Mouse (Mus musculus) lung, adult 2 months (tissue): ENCODE results near the gene Nkpd1. TPM values are rescaled to one million over a fixed set of nuclear protein-coding genes. Genes with fewer than 3 reads are reported as not detected.

Source experiments
- DNase-seq: peaks from one replicate; pipeline ENCODE4 v3.0.0; 2022
- H3K4me1 ChIP-seq: fragments of 200-500 bp; 2 replicates; pipeline ENCODE4 v1.6.1; 2011; ENCODE audit warnings: low read length; ENCODE audit not compliant: control insufficient read depth, insufficient read depth
- H3K4me3 ChIP-seq: fragments of 200-500 bp; replicated peaks from 2 replicates; pipeline ENCODE3; 2011; ENCODE audit warnings: low read depth, mild to moderate bottlenecking, control low read depth, low read length; ENCODE audit errors: extremely low read depth
- CTCF ChIP-seq: fragments of 200-500 bp; IDR thresholded peaks from 2 replicates; pipeline ENCODE4 v1.5.1; 2011; ENCODE audit warnings: mild to moderate bottlenecking, low read length, control low read depth; ENCODE audit not compliant: insufficient read depth
- POLR2A ChIP-seq: fragments of 200-500 bp; IDR thresholded peaks from 2 replicates; pipeline ENCODE4 v1.6.1; 2011; ENCODE audit warnings: low read depth, mild to moderate bottlenecking, control low read depth, low read length, borderline replicate concordance; ENCODE audit errors: extremely low read depth
- WGBS: fragments of 180-500 bp; shearing (Covaris S2); methylation state at CpG from one replicate; pipeline ENCODE4 v1.1.7; 2018; 5-methylcytosine and 5-hydroxymethylcytosine counted together
- polyA plus RNA-seq: library from polyadenylated mRNA; depleted of rRNA; stranded (reverse); fragments of >200 nt; gene quantifications from 2 replicates; pipeline ENCODE4 v1.2.3, GENCODE M21; 2012; rRNA removed

Nkpd1 gene
- polyA plus RNA-seq, 1 experiment = 17.3 TPM

DNA sequence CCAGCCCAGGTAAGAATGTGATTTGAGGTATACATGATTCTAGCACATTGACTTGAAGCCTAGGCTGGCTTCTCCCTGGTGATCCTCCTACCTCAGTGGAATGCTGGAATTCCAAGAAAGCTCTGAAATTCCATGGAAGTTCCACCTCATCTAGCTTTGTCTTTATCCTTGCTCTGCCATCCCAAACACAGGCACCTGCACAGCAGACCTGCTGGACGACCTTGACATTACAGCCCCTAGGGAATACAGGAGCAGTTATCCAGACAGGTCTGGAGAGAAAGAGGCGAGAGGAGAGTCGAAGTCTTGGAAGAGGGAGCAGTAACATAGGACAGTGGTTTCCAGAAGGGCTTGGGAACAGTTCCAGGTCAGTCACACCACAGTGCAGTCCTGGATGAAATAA is 52.0 kb downstream of the Nkpd1 start:
- DNase-seq = no peak
- Histone ChIP-seq H3K4me3 (no peak overlapping the region), H3K4me1 (peaks cover 8% of the 10 kb centered on the region; the same call in 1 of the 2 replicates)
- whole genome bisulfite sequencing = 82% methylated on average over 3 of the region's 3 CpGs
- TF ChIP-seq POLR2A (no peak), CTCF (no peak)

DNA sequence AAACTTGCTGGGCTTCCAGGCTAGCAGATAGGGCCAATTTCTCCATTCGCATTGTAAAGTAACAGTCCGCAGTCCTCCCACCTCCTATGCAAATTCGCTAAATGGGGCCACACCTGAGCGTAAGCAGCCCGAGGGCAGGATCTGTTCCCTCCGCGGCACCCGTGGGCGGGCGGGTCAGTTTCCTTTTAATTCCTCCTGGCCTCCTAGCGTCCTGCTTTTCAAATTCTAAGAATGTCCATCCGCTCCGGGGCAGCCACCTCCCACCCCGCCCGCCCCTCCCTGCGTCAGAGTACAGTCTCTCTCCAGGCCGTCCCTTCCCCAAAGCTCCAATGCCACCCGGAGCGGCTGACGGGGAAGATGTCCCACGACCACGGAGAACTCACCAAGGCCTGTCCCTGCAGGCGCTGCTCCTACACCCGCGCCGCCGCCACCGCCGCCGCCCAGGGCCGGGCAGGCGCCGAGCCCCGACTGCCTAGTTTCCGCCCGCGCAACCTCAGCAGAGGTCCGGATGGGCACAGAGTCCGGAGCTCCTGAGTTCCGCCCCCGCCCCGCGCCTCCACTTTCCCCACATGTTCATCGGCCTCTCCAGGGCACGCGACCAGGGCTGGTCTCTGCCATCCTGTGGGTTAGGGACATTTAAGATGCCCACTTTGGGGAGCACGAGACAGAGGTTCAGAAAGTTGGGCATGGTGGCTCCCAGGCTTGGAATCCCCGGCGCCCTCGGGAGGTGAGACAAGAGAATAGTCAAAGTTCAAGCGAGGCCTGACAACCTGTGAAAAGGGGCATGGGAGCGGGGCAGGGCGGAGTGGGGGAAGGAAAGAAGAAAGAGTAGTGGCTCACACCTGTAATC is 55.5 kb downstream of the Nkpd1 start:
- under 1% methylated on average over 52 of the region's 53 CpGs for WGBS

DNA sequence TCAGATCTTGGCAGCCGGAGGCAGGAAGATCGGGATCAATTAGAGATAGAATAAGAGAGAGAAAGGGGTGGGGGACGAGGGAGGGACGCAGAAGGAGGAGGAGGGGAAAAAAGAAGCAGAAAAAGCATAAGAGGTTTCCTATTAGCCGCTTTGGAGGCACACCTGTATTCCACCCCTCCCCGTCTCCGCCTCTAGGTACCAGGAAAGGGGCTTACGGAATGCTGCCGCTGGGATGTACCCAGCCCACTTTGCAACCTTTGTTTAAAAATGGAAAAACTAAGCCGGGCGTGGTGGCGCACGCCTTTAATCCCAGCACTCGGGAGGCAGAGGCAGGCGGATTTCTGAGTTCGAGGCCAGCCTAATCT is 56.1 kb downstream of the Nkpd1 start:
- WGBS = 15% methylated on average over 16 of the region's 16 CpGs
- peaks cover 12% of the 10 kb centered on the region for H3K4me1 ChIP-seq
- peak overlapping the region; percentile 79 for H3K4me3 ChIP-seq
- DNase-seq = no peak
- TF ChIP-seq POLR2A (no peak), CTCF (no peak)

More for the DNA sequence above, 55.5 kb downstream of the Nkpd1 start:
- Histone ChIP-seq H3K4me1 (peaks cover 12% of the 10 kb centered on the region), H3K4me3 (peak overlapping the region; percentile 79)
- TF ChIP-seq POLR2A (peak; percentile 82), CTCF (no peak)
- DNase-seq = peak; percentile 88

Other genes with a start within 250 kb of the Nkpd1 start
- gene Vasp, start 246.0 kb upstream of the Nkpd1 start, polyA plus RNA-seq = 194 TPM in 2 replicates
- 0.23 and 0.36 TPM in 2 replicates for gene Ppm1n, start 237.8 kb upstream of the Nkpd1 start, polyA plus RNA-seq
- gene Rtn2, start 235.2 kb upstream of the Nkpd1 start, polyA plus RNA-seq = 56.3 and 76.2 TPM in 2 replicates
- gene Fosb, start 207.8 kb upstream of the Nkpd1 start, polyA plus RNA-seq = 4.0 and 4.6 TPM in 2 replicates
- 38.7 and 46.6 TPM in 2 replicates for gene Ercc1, start 173.1 kb upstream of the Nkpd1 start, polyA plus RNA-seq
- 4.6 and 5.2 TPM in 2 replicates for gene Cd3eap, start 158.4 kb upstream of the Nkpd1 start, polyA plus RNA-seq
- gene Ppp1r13l, start 158.1 kb upstream of the Nkpd1 start, polyA plus RNA-seq = 10.0 and 17.8 TPM in 2 replicates
- 43.3 and 44.6 TPM in 2 replicates for gene Ercc2, start 135.8 kb upstream of the Nkpd1 start, polyA plus RNA-seq
- gene Klc3, start 113.7 kb upstream of the Nkpd1 start, polyA plus RNA-seq = 14.1 and 18.2 TPM in 2 replicates
- gene Ckm, start 113.1 kb upstream of the Nkpd1 start, polyA plus RNA-seq = 88.3 and 1,345 TPM in 2 replicates
- gene Mark4, start 59.0 kb upstream of the Nkpd1 start, polyA plus RNA-seq = 29.2 and 34.3 TPM in 2 replicates
- gene Exoc3l2, start 54.5 kb upstream of the Nkpd1 start, polyA plus RNA-seq = 2.7 and 3.4 TPM in 2 replicates
- gene Bloc1s3, start 9.5 kb upstream of the Nkpd1 start, polyA plus RNA-seq = 12.2 and 12.9 TPM in 2 replicates
- 63.1 and 93.4 TPM in 2 replicates for gene Trappc6a, start 9.4 kb upstream of the Nkpd1 start, polyA plus RNA-seq
- 113 and 121 TPM in 2 replicates for gene Ppp1r37, start 45.2 kb downstream of the Nkpd1 start, polyA plus RNA-seq
- gene Zfp296, start 59.4 kb downstream of the Nkpd1 start, polyA plus RNA-seq = 4.3 and 5.0 TPM in 2 replicates
- gene Gemin7, start 59.8 kb downstream of the Nkpd1 start, polyA plus RNA-seq = 99.2 and 132 TPM in 2 replicates
- 96.1 and 134 TPM in 2 replicates for gene Clasrp, start 86.6 kb downstream of the Nkpd1 start, polyA plus RNA-seq
- 32.5 and 34.9 TPM in 2 replicates for gene Relb, start 111.6 kb downstream of the Nkpd1 start, polyA plus RNA-seq
- 96.8 and 143 TPM in 2 replicates for gene Clptm1, start 147.2 kb downstream of the Nkpd1 start, polyA plus RNA-seq
- 1.9 and 5.1 TPM in 2 replicates for gene Apoc2, start 160.1 kb downstream of the Nkpd1 start, polyA plus RNA-seq
- not detected in 2 replicates for gene Gm44805, start 163.6 kb downstream of the Nkpd1 start, polyA plus RNA-seq
- 1.1 and 1.4 TPM in 2 replicates for gene Apoc4, start 163.6 kb downstream of the Nkpd1 start, polyA plus RNA-seq
- gene Apoc1, start 174.8 kb downstream of the Nkpd1 start, polyA plus RNA-seq = 25.9 and 29.2 TPM in 2 replicates
- gene Apoe, start 181.3 kb downstream of the Nkpd1 start, polyA plus RNA-seq = 815 and 1,134 TPM in 2 replicates
- 46.0 and 51.3 TPM in 2 replicates for gene Tomm40, start 197.6 kb downstream of the Nkpd1 start, polyA plus RNA-seq
- gene Nectin2, start 232.6 kb downstream of the Nkpd1 start, polyA plus RNA-seq = 70.9 and 74.7 TPM in 2 replicates